Mouse (Mus musculus) myocyte (in vitro differentiated cells): ENCODE measurements around the gene Sema7a. TPM values are rescaled to one million over a fixed set of nuclear protein-coding genes. Genes with fewer than 3 reads are reported as not detected.

ENCODE experiments used
- H3K27me3 ChIP-seq: one replicate; pipeline ENCODE4 v1.6.1; 2011; ENCODE audit not compliant: control insufficient read depth, insufficient read depth, insufficient read length
- H3K36me3 ChIP-seq: one replicate; pipeline ENCODE4 v1.6.1; 2011; ENCODE audit not compliant: control insufficient read depth, insufficient read depth
- H3K4me2 ChIP-seq: one replicate; pipeline ENCODE4 v1.6.1; 2011; ENCODE audit warnings: low read depth, control low read depth
- H3K4me3 ChIP-seq: one replicate; pipeline ENCODE4 v1.5.1; 2011; ENCODE audit warnings: mild to moderate bottlenecking, control low read depth, moderate library complexity
- H3K79me2 ChIP-seq: one replicate; pipeline ENCODE4 v1.6.1; 2011; ENCODE audit not compliant: control insufficient read depth, insufficient read depth
- H3ac ChIP-seq: one replicate; pipeline ENCODE4 v1.6.1; 2011; ENCODE audit not compliant: control insufficient read depth, insufficient read length
- CEBPB ChIP-seq: IDR thresholded peaks from 2 replicates; pipeline ENCODE4 v1.6.1; 2011; ENCODE audit warnings: mild to moderate bottlenecking, moderate library complexity; ENCODE audit not compliant: poor library complexity, insufficient read depth, severe bottlenecking
- E2F4 ChIP-seq: IDR thresholded peaks from one replicate; pipeline ENCODE4 v1.6.1; 2011; ENCODE audit warnings: mild to moderate bottlenecking, control low read depth, moderate library complexity; ENCODE audit not compliant: insufficient read depth
- MAX ChIP-seq: IDR thresholded peaks from one replicate; pipeline ENCODE4 v1.6.1; 2011; ENCODE audit warnings: low read depth, mild to moderate bottlenecking, control low read depth
- MYOD1 ChIP-seq, 3 experiments: IDR thresholded peaks; one replicate each; pipeline ENCODE4 v1.6.1; 2011; ENCODE audit warnings: control low read depth in 2 of 3, low read depth in 2 of 3, mild to moderate bottlenecking in 2 of 3, moderate library complexity in 1 of 3; ENCODE audit not compliant: insufficient read length in 2 of 3, control insufficient read depth in 1 of 3
- MYOG ChIP-seq, 3 experiments: IDR thresholded peaks; one replicate each; pipeline ENCODE4 v1.6.1; 2011; ENCODE audit warnings: control low read depth in 2 of 3, low read depth in 2 of 3, mild to moderate bottlenecking in 2 of 3; ENCODE audit not compliant: insufficient read length in 2 of 3, control insufficient read depth in 1 of 3, insufficient read depth in 1 of 3
- POLR2A ChIP-seq: IDR thresholded peaks from one replicate; pipeline ENCODE4 v1.6.1; 2011; ENCODE audit warnings: low read depth, mild to moderate bottlenecking, control low read depth, moderate library complexity; ENCODE audit not compliant: insufficient read length
- POLR2AphosphoS2 ChIP-seq: IDR thresholded peaks from one replicate; pipeline ENCODE4 v1.6.1; 2011; ENCODE audit warnings: low read depth, control low read depth; ENCODE audit not compliant: insufficient read length
- REST ChIP-seq: IDR thresholded peaks from one replicate; pipeline ENCODE4 v1.6.1; 2011; ENCODE audit warnings: mild to moderate bottlenecking, control low read depth, moderate library complexity; ENCODE audit not compliant: insufficient read depth, insufficient read length
- SRF ChIP-seq: IDR thresholded peaks from one replicate; pipeline ENCODE4 v1.6.1; 2011; ENCODE audit warnings: low read depth; ENCODE audit not compliant: control insufficient read depth, insufficient read length
- TCF12 ChIP-seq: IDR thresholded peaks from one replicate; pipeline ENCODE4 v1.6.1; 2011; ENCODE audit warnings: mild to moderate bottlenecking, control low read depth; ENCODE audit not compliant: poor library complexity, insufficient read depth, severe bottlenecking
- TCF3 ChIP-seq: IDR thresholded peaks from one replicate; pipeline ENCODE4 v1.6.1; 2011; ENCODE audit warnings: low read depth, control low read depth; ENCODE audit not compliant: insufficient read length
- USF1 ChIP-seq: IDR thresholded peaks from one replicate; pipeline ENCODE4 v1.6.1; 2011; ENCODE audit warnings: low read depth, mild to moderate bottlenecking, control low read depth, moderate library complexity
- polyA plus RNA-seq: library from polyadenylated mRNA; unstranded; fragments of >200 nt; fragmentation: generic; extraction: Trizol; gene quantifications from one replicate; pipeline ENCODE4 v1.2.1, GENCODE M21; 2012; ENCODE audit warnings: missing spikeins

Sema7a gene
- polyA plus RNA-seq, 1 experiment, result 27.4 TPM

DNA sequence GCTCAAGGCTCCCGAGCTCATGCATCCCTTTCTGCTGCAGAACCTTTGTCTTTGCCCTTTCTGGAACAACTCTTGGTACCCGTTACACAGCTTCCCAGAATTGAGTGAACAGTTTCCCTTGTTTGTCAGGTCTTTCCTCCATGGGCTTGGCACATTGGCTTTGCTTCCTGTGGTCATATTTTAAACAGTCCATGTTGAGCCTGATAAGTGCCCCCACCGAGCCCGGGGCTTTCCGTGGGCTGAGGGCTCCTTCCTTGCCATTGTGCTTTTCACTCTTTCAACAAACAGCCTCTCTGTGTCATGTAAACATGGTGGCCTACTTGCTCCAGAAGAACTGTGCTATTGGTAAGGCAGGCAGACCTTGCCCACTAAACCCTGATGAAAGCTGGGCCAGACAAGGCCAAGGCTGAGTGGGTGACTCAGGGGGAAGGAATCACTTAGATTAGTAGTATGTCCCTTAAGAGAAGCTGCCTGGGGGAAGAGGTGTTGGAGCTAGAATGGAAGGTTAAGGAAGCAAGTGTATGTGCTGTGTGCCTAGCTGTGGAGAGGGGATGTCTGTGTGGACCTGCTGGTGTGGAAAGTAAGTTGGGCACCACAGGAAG lies 8.6 kb upstream of the Sema7a start:
- Histone ChIP-seq H3K4me2 (no peak overlapping the region), H3K4me3 (no peak overlapping the region), H3ac (no peak overlapping the region), H3K36me3 (peaks cover 6% of the 10 kb centered on the region), H3K27me3 (no peaks in the 10 kb centered on the region), H3K79me2 (no peaks in the 10 kb centered on the region)
- TF ChIP-seq E2F4 (no peak), SRF (no peak), MYOD1 (IDR thresholded peaks at IDR 0.05; ENCODE audit: control insufficient read depth in 1 of 3, insufficient read length in 2 of 3, low read depth in 2 of 3) (no peak), USF1 (no peak), MAX (no peak), POLR2A (no peak), MYOG (IDR thresholded peaks at IDR 0.05; ENCODE audit: control insufficient read depth in 1 of 3, insufficient read depth in 1 of 3, insufficient read length in 2 of 3, low read depth in 2 of 3) (no peak), POLR2AphosphoS2 (no peak), TCF12 (no peak), TCF3 (no peak), REST (no peak), CEBPB (no peak)

- TF ChIP-seq TCF3 (no peak), CEBPB (no peak), SRF (no peak), MAX (no peak), POLR2A (no peak), REST (no peak), MYOD1 (IDR thresholded peaks at IDR 0.05; ENCODE audit: control insufficient read depth in 1 of 3, insufficient read length in 2 of 3, low read depth in 2 of 3) (no peak)
- Histone ChIP-seq H3ac (no peak overlapping the region), H3K4me3 (no peak overlapping the region), H3K79me2 (no peaks in the 10 kb centered on the region), H3K4me2 (no peak overlapping the region), H3K27me3 (no peaks in the 10 kb centered on the region), H3K36me3 (peaks cover 6% of the 10 kb centered on the region)
Measured at GRCm38 (mm10) chr9:57932253-57932652, 7.7 kb upstream of the Sema7a start.

DNA sequence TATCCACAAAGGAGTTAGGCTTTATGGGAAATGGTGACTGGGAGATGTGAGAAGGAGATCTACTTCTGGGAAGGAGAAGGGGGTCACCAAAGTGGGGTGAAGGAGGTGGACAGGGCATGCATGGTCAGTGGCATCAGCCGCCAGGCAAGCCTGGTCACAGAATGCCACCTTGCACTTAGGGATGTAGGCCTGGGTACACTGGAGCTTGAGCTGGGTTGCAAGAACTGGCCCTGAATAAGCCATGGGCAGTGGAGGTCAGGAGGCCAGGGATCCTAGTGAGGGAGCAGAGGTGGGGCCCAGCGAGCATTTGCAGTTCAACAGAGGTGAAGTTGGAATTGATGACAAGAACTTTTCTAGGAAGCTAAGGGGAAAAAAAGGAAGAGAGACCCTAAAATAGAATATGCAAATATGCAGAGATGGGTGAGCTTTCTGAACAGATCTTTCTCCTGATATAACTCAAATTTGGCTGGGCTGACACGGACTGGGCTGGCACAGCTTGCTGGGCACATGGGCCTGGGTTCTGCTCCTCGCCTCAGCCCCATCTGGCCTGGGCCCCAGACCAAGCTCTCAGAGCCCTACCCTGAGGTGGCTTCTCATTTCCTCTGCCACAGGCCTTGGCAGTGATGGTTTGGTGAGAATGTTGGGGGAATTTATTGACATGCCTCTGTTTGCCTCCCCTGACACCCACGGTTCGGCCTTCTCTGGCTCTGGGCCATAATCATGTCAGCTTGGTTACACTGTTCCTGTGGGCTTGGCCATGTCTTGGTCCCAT lies 6.9 kb upstream of the Sema7a start:
- Histone ChIP-seq H3K4me3 (no peak overlapping the region), H3ac (no peak overlapping the region)
- TF ChIP-seq POLR2A, result no peak
- no peak for TF ChIP-seq USF1
- no peak for TF ChIP-seq E2F4
- no peak for TF ChIP-seq SRF
- TF ChIP-seq POLR2AphosphoS2, result no peak
- TF ChIP-seq MYOG (IDR thresholded peaks at IDR 0.05; ENCODE audit: control insufficient read depth in 1 of 3, insufficient read depth in 1 of 3, insufficient read length in 2 of 3, low read depth in 2 of 3), result no peak
- no peak for TF ChIP-seq MYOD1 (IDR thresholded peaks at IDR 0.05; ENCODE audit: control insufficient read depth in 1 of 3, insufficient read length in 2 of 3, low read depth in 2 of 3)
- TF ChIP-seq MAX, result no peak
- TF ChIP-seq CEBPB, result no peak
- no peak for TF ChIP-seq TCF12
- no peak for TF ChIP-seq REST
- TF ChIP-seq TCF3, result no peak

GRCm38 (mm10) chr9:57935683-57936437 lies 4.1 kb upstream of the Sema7a start:
- Histone ChIP-seq H3ac (no peak overlapping the region), H3K4me3 (no peak overlapping the region), H3K36me3 (no peaks in the 10 kb centered on the region), H3K4me2 (no peak overlapping the region), H3K79me2 (peaks cover 2% of the 10 kb centered on the region), H3K27me3 (no peaks in the 10 kb centered on the region)
- TF ChIP-seq CEBPB (no peak), POLR2AphosphoS2 (no peak), E2F4 (no peak), TCF12 (no peak), TCF3 (no peak), USF1 (no peak)

More for the DNA sequence above, 6.9 kb upstream of the Sema7a start:
- H3K79me2 ChIP-seq, result no peaks in the 10 kb centered on the region
- no peaks in the 10 kb centered on the region for H3K27me3 ChIP-seq
- peaks cover 6% of the 10 kb centered on the region for H3K36me3 ChIP-seq
- H3K4me2 ChIP-seq, result no peak overlapping the region
